In genomic region chr6:100013949-100014348, GRCm38 (mm10) we compare ENCODE assay signal across 7 mouse cellular contexts.
DNase-seq lines count a peak whose midpoint lies in the region.

No protein-coding gene starts in this region.

- DNase-seq in thymus, postnatal 25 days = peak; percentile 3
- no peak for DNase-seq in thymus, adult 18-20 months
- peak; percentile 36 for DNase-seq in fibroblast of lung, adult 2 months (ENCODE audit: low read depth)
- DNase-seq in kidney, postnatal 25 days = peak; percentile 91
- peak; percentile 22 for DNase-seq in thymus, postnatal 4 days
- DNase-seq in Muller cell, postnatal 12 days (ENCODE audit: inconsistent ontology term) = no peak
- DNase-seq in B cell, adult 2 months = no peak

Comparison
In these comparisons a context has a peak if more than half of its experiments do, and no peak if none do; other contexts are left out.
1. DNase-seq: peak in thymus, postnatal 25 days (single experiment), fibroblast of lung, adult 2 months (single experiment), kidney, postnatal 25 days (2 of 2) and thymus, postnatal 4 days (single experiment); none in thymus, adult 18-20 months (0 of 2), Muller cell, postnatal 12 days (single experiment) and B cell, adult 2 months (0 of 2).